Mouse (Mus musculus): Measurements from ENCODE around the gene Trappc3.

- TF ChIP-seq CTCF (IDR thresholded peaks at IDR 0.05; ENCODE audit: insufficient read depth, low read length) = no peak
- no peak for TF ChIP-seq POLR2A (IDR thresholded peaks at IDR 0.05; ENCODE audit: borderline replicate concordance, extremely low read depth, low read depth, low read length)
Measured at GRCm38 (mm10) chr4:126310344-126310743, 48.2 kb downstream of the Trappc3 start.

Data from lung, adult 2 months (tissue).